Mouse (Mus musculus) liver, adult 2 months (tissue): Measurements from ENCODE around the gene Btbd10.

Experiments
- CTCF ChIP-seq: fragments of 200-500 bp; IDR thresholded peaks from 2 replicates; pipeline ENCODE4 v1.5.1; 2011; ENCODE audit warnings: low read depth, low read length, control low read depth
- POLR2A ChIP-seq: fragments of 200-500 bp; IDR thresholded peaks from 2 replicates; pipeline ENCODE4 v1.6.1; 2011; ENCODE audit warnings: low read length, control low read depth; ENCODE audit not compliant: insufficient read depth; ENCODE audit errors: extremely low read depth

- no peak for TF ChIP-seq CTCF
- TF ChIP-seq POLR2A = no peak
Observed at GRCm38 (mm10) chr7:113391619-113392018, 22.4 kb upstream of the Btbd10 start.
